Mouse (Mus musculus) layer of hippocampus, adult 9-11 months (tissue): Measurements from ENCODE around the gene Mybpc1.
A peak's percentile ranks its signal among the peaks of the same experiment; 100 is the strongest.
"Not testable (repeated sequence)": the region's sequence is repeated elsewhere in the genome, so short reads cannot be mapped to it uniquely, and the experiment has no call there.

Experiments used
- DNase-seq: peaks from one replicate; pipeline ENCODE4 v3.0.0; 2022

The Mybpc1 gene

GRCm38 (mm10) chr10:88550225-88550624 is 54.7 kb downstream of the Mybpc1 start:
- no peak for DNase-seq

DNA sequence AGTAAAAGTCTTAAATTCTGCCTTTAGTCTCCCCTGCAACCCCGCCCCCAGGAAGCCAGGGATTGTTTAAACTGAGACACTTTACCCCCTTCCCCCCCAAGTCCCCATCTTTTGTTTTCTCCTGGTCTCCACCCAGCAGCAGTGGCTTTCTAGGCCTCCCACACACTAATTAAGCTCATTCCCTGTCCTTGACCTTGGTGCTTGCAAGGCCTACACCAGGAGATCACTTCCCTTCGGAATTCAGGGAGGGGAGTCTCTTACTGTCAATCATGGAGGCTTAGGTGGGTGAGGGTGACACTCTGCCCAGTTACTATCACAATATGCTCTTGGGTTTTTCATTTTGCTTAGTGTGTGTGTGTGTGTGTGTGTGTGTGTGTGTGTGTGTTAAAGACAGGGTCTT is 57.3 kb downstream of the Mybpc1 start:
- DNase-seq = no peak

- DNase-seq = no peak
Measured at GRCm38 (mm10) chr10:88530631-88531030, 74.3 kb downstream of the Mybpc1 start.

- DNase-seq = peak; percentile 71
Measured at GRCm38 (mm10) chr10:88524016-88524415, 80.9 kb downstream of the Mybpc1 start.

- no peak for DNase-seq
Measured at GRCm38 (mm10) chr10:88523212-88523611, 81.7 kb downstream of the Mybpc1 start.

DNA sequence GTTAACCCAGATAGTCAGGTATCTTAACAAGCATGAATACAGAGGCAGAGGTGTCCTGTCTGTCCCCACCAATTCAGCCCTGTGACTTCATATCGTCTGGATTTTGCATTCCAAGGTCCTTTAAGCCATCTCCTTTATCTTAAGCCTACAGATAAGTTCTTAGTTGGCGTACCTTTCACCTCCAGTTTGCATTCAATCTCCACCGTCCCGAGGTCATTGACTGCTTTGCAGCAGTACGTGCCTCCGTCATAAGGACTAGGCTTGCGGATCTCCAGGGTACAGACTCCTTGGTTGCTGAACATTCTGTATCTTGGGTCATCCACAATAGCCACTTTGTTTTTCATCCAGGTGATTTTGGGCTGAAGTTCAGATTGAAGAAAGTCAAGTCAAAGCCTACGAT is 82.2 kb downstream of the Mybpc1 start:
- DNase-seq = no peak

DNA sequence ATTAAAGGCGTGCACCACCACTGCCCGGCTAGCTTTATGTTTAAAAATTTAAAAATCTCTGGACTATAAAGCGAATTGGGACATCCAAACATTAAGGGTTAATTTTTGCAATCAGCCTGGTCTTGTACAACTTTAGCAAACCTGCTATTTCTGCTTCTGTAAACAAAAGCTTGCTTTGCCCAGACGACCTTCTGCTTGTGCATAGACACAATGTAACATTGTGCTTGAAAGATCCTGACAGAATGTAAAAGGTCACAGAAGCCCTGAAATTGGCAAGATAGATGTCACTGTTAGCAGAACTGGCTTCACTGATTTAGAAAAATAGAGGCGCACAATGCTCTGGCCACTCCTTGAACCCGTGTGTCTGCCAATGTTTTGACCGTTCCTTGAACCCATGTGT is 89.9 kb downstream of the Mybpc1 start:
- DNase-seq = not testable (repeated sequence)

GRCm38 (mm10) chr10:88514495-88514894 is 90.5 kb downstream of the Mybpc1 start:
- peak; percentile 67 for DNase-seq

- DNase-seq = no peak
Measured at GRCm38 (mm10) chr10:88513574-88514135, 91.3 kb downstream of the Mybpc1 start.

GRCm38 (mm10) chr10:88511355-88511754 is 93.6 kb downstream of the Mybpc1 start:
- no peak for DNase-seq

- DNase-seq = no peak
Measured at GRCm38 (mm10) chr10:88510503-88511271, 94.3 kb downstream of the Mybpc1 start.

DNA sequence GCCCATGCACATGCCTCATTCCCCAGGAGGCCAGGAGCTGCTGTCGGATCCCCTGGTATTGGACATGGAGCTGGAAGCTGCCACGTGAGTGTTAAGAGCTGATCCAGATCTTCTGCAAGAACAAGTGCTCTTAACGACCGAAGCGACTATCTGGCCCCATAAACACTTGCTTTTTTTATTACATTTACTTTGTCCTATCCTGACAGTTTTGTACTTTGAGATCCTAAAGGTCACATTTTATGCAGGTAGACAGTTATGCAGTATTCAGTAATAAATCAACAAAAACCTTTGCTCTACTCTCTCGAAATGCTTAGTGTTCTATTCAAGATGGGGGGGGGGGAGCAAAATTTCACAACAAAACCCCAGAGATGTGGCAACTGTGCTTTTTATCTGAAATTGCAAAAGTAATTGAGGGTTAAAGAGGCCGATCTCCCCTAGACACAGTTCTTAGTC is 97.2 kb downstream of the Mybpc1 start:
- no peak for DNase-seq

DNA sequence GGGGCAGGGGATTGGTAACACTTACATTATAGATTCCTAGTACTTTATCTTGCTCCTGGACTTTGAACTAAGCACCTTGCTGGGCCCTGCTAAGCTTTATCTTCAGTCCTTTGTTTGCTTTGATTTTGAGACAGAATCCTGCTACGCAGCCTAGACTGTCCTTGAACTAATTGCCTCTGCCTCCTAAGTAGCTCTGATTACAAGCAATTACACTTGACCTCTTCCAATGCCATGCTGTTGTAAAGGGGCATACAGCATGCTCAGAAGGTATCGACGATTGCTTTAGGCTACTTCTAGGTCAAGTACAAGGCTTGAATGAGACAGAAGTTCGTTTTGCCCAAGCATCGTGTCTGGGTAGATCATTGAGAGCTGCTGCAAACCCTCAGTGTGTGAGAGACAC is 99.7 kb downstream of the Mybpc1 start:
- DNase-seq = no peak

GRCm38 (mm10) chr10:88504481-88504880 is 100.5 kb downstream of the Mybpc1 start:
- DNase-seq = no peak

DNA sequence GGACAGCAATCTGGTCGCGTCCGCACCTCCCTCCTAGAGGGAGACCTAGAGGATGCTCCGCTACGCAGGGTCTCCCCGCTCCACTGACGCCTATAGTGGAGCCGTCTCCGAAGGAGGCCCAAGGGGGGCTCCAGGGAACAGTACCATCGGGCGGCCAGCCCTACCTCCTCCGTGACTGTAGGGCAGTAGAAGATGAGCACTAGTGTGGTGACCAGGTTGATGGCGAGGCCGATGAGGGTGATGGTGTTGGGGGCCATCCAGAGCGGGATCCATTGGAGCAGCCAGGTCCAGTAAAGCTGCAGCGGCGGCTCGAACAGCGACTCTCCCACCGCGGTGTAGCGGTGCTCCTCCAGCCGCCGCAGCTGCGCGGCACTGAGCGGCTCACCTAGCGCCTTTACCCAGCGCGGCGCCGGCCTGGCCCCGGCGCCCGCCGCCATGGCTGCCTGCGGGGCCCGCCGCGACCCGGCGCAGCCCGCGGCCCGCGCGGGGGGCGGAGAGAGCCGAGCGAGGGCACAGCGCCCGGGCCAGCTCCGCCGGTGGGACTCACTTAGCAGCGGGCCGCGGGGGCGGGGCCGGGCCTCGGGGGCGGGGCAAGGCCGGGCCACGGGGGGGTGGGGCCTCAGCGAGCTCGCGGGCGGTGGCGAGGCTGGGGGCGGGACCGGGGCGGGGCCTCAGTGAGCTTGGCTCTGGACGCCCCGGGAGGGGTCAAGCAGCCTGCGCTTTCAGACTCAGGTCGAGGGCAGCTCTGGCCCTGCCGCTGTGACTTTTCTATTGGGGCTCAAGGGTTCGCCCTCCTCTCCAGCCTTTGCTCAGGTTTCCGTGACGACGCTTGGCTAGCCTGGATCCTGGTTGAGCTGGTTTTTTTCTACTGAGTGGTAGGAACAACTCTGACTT is 101.3 kb downstream of the Mybpc1 start, which contains the start of gene Chpt1:
Gene Chpt1 (minus strand): TSS at position 653 of the 894 bp plus-strand sequence.
- DNase-seq = peak; percentile 79

GRCm38 (mm10) chr10:88502919-88503318 is 102.0 kb downstream of the Mybpc1 start:
- DNase-seq = no peak

- no peak for DNase-seq
Measured at GRCm38 (mm10) chr10:88501886-88502765, 102.8 kb downstream of the Mybpc1 start.

- DNase-seq = no peak
Measured at GRCm38 (mm10) chr10:88501370-88501769, 103.6 kb downstream of the Mybpc1 start.

- no peak for DNase-seq
Measured at GRCm38 (mm10) chr10:88499993-88500392, 105.0 kb downstream of the Mybpc1 start.

- no peak for DNase-seq
Measured at GRCm38 (mm10) chr10:88496864-88497564, 107.9 kb downstream of the Mybpc1 start.

DNA sequence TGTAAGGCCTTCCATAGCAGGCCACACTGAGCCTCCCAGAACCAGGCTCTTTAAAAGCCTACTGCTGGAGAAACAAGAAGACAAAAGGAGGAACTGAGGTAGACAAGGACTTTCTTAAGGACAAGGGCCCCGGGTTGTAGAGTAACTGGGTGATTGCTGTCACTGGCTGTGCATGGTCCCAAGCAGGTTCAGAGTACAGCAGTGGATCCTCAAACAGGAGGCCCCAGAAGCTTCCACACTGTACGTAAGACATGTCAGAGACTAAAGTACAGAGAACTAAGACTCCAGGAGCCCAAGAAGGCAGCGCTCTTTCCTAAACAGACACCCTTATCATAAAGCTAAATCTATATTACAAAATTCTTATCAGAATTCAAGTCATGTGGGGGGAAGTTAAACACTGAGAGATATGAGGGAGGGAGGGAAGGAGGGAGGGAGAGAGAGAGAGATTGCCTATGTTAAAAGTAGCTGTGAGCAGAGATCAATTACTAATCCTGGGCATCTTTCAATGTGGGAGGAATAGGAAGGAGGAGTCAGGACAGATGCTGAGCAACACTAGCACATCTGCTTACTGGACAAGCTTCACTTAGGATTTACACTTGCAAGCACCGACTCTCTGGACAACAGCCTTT is 109.9 kb downstream of the Mybpc1 start:
- no peak for DNase-seq
